Mouse (Mus musculus) G1E (cell line): ENCODE measurements around the gene Dlgap3.

ENCODE experiments used
- CTCF ChIP-seq: IDR thresholded peaks from 2 replicates; pipeline ENCODE4 v1.5.1; 2012; ENCODE audit warnings: low read depth, low read length, inconsistent platforms, mixed read lengths
- GATA1 ChIP-seq: IDR thresholded peaks from 2 replicates; pipeline ENCODE4 v1.6.1; 2012; ENCODE audit warnings: borderline replicate concordance, low read length, inconsistent platforms, mixed read lengths
- TAL1 ChIP-seq: conservative IDR thresholded peaks from 2 replicates; pipeline ENCODE4 v1.6.1; 2012; ENCODE audit warnings: low read depth, low read length, inconsistent platforms, mixed read lengths

GRCm38 (mm10) chr4:127199406-127199805 is 30.4 kb downstream of the Dlgap3 start:
- TF ChIP-seq GATA1, result no peak
- TF ChIP-seq CTCF, result no peak
- no peak for TF ChIP-seq TAL1
